Mouse (Mus musculus): ENCODE measurements around the gene Rims1.

Gene Rims1

DNA sequence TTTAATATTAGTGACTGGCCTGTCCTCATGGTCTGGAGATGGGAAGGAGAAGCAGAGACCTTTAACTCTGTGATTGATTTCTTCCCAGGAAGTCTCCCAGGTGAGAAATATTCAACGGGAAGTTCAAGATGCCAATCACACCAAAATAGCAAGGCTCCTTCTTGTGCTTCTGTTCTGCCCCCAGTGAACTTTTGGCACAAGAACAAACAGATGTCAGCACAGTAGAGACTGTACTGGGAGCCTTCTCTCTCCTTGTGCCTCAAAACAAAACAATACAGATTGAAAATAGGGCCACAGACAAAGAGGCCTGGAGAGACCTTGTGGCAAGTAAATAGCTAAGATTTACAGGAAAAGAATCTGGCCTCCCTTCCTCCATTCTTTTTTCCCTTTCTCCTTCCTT lies 110.7 kb downstream of the Rims1 start:
- no peak for DNase-seq (ENCODE audit: extremely low spot score, low spot score)

- DNase-seq (ENCODE audit: extremely low spot score, low spot score) = no peak
Observed at GRCm38 (mm10) chr1:22694514-22694913, 111.3 kb downstream of the Rims1 start.

- DNase-seq (ENCODE audit: extremely low spot score, low spot score) = no peak
Observed at GRCm38 (mm10) chr1:22683455-22683854, 122.3 kb downstream of the Rims1 start.

GRCm38 (mm10) chr1:22664196-22664595 lies 141.6 kb downstream of the Rims1 start:
- no peak for DNase-seq (ENCODE audit: extremely low spot score, low spot score)

GRCm38 (mm10) chr1:22661825-22662224 lies 144.0 kb downstream of the Rims1 start:
- DNase-seq (ENCODE audit: extremely low spot score, low spot score) = no peak

DNA sequence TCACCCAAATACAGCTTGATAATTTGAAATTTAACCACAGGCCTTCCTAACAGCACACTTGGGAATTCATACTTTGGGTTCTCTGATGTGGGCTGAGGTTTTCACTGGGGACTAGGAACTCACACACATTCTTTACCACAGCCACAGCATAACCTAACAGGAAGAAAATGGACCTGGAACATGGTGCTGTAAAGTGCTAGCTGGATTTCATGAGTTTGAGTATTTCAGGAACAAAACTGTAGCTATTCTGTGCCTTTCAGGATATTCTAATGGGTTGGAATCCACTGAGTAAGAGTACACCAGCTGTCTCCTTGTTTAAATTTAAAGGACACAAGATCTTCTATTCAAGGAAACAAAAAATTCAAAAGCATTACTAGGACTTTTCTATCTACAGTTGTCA lies 149.8 kb downstream of the Rims1 start:
- DNase-seq (ENCODE audit: extremely low spot score, low spot score) = no peak

- no peak for DNase-seq (ENCODE audit: extremely low spot score, low spot score)
Observed at GRCm38 (mm10) chr1:22654903-22655302, 150.9 kb downstream of the Rims1 start.

DNA sequence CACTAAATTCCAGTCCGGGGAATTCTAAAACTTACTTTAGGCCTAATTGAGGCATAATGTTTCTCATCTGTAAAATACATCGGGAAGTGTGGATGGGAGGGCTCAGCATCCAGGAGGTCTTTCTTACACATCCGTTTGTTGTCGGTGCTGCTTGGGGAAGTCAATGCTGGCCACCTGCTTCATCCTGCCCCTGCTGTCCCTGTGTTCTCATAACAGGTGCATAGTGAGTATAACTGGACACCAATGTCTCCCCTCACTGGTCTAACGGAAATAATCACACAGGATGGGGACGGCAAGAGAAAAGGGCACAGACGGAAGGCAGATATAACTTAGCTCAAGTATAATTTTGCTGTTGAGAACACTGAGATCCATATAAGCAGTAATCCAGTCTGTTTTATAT lies 155.2 kb downstream of the Rims1 start:
- no peak for DNase-seq (ENCODE audit: extremely low spot score, low spot score)

DNA sequence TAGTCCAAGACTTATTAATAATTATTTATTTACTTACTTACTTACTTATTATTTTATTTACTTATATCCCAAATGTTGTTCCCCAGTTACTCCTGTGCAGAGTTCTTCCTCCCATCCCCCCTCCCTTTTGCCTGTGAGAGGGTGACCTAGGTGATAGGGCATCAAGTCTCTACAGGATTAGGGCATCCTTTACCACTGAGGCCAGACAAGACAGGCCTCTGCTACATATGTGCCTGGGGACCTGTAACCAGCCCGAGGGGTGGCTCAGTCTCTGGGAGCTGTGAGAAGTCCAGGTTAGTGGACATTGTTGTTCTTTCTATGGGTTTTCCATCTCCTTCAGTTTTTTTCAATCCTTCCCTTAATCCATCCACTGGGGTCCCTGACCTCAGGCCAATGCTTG lies 156.4 kb downstream of the Rims1 start:
- no peak for DNase-seq (ENCODE audit: extremely low spot score, low spot score)

DNA sequence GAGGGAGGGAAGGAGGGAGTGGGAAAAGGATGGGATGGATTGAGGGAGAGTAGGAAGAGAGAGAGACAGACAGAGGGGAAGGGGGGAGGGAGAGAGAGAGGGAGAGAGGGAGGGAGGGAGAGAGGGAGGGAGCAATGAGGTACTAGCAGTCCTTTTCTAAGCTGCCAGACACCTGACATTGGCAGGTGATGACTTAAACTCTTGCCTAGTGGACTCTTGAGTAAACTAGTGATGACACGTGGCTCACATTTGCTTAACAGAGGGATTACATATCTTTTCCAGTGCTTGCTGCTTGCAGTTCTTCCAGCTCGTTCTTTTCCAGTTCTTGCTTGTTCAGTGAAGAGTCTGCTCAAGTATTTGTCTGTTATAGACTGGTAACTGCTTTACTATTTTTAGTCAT lies 160.5 kb downstream of the Rims1 start:
- DNase-seq (ENCODE audit: extremely low spot score, low spot score) = no peak

GRCm38 (mm10) chr1:22640568-22640967 lies 165.2 kb downstream of the Rims1 start:
- no peak for DNase-seq (ENCODE audit: extremely low spot score, low spot score)

DNA sequence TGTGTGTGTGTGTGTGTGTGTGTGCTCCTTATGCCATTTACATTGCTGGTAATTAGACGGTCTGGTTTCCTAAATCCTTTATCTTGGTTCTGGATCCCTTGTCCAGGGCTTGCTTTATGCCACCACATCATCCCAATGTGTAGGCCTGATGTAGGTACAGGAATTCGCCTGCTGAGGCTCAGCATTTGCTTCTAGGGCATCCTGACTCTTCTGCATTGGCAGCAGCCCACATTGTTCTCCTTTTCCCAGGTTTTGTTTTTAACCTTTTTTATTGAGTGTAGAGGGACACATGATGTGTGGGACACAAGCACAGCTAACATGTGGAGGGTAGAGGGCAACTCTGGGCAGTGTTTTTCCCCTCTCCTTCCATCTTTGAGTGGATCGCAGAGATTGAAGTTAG lies 166.1 kb downstream of the Rims1 start:
- no peak for DNase-seq (ENCODE audit: extremely low spot score, low spot score)

DNA sequence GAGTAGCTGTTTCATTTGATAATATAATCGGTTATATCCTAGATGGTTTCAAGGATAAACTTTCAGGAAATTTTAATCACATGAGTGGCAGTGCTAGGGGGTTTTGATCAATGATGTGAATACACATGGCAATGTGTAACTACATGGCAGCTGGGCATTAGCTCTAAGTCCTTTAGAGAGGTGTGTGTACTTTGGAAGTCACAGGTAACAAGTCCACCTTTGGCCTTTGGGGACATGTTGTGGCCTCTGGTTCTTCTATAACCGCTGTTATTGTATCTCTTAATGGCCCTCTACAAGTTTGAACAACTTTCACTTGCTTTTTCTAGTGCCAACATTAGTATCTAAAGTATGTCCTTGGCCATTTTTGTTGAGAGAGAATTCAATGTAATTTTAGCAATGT lies 171.9 kb downstream of the Rims1 start:
- DNase-seq (ENCODE audit: extremely low spot score, low spot score) = no peak

GRCm38 (mm10) chr1:22632551-22632950 lies 173.2 kb downstream of the Rims1 start:
- no peak for DNase-seq (ENCODE audit: extremely low spot score, low spot score)

DNA sequence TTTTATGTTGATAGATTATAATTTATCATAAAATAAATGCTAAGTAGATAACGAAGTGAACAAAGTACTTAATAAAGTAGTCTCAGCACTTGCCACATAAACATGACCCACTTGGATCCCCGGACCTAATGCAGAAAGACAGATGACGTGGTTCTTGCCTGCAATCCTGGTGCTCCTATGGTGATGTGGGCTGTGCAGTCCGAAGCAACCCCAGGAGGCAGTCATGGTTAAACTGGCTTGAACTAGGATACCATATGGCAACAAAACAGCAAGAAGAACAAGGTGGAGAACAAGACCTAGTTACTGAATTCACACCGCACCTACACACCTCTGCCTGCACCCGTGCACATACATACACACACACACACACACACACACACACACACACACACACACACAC lies 173.8 kb downstream of the Rims1 start:
- DNase-seq (ENCODE audit: extremely low spot score, low spot score) = no peak

- no peak for DNase-seq (ENCODE audit: extremely low spot score, low spot score)
Observed at GRCm38 (mm10) chr1:22629011-22629410, 176.8 kb downstream of the Rims1 start.

DNA sequence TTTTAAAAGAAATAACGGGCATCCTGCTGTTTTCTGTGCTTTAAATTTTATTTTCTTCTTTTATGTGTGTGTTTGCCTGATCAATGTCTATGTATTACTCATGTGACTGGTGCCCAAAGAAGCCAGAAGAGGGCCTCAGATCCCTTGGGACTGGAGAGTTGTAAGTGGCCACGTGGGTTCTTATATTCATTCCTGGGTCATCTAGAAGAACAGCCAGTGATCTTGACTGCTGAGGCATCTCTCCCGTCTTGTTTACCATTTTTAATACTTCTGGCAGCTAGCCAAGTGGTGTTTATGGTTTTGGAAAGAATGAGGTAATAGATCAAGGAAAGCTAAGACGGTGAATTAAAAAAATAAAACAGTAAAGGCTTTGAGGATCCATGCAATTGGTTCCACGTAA lies 178.8 kb downstream of the Rims1 start:
- no peak for DNase-seq (ENCODE audit: extremely low spot score, low spot score)

GRCm38 (mm10) chr1:22626295-22626694 lies 179.5 kb downstream of the Rims1 start:
- no peak for DNase-seq (ENCODE audit: extremely low spot score, low spot score)

DNA sequence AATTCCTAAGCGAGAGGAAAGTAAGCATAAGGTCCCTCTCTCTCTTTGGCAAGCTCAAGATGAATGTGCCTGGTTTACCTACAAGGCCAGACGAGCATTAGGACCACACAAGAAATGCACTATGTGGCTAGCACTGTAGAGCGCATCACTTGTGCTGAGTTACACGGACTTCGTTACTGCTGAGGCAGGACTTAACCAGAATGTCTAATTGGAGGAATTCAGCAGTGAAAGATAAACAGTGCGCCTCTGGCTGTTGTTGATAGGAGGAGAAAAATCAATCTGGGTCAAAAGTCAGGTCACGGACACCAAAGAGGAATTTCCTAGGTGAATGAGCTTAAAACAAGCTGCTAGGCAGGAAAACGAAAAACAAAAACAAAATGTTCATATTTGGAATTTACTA lies 185.0 kb downstream of the Rims1 start:
- no peak for DNase-seq (ENCODE audit: extremely low spot score, low spot score)

GRCm38 (mm10) chr1:22615601-22616000 lies 190.2 kb downstream of the Rims1 start:
- no peak for DNase-seq (ENCODE audit: extremely low spot score, low spot score)

GRCm38 (mm10) chr1:22613609-22614008 lies 192.2 kb downstream of the Rims1 start:
- DNase-seq (ENCODE audit: extremely low spot score, low spot score) = no peak

DNA sequence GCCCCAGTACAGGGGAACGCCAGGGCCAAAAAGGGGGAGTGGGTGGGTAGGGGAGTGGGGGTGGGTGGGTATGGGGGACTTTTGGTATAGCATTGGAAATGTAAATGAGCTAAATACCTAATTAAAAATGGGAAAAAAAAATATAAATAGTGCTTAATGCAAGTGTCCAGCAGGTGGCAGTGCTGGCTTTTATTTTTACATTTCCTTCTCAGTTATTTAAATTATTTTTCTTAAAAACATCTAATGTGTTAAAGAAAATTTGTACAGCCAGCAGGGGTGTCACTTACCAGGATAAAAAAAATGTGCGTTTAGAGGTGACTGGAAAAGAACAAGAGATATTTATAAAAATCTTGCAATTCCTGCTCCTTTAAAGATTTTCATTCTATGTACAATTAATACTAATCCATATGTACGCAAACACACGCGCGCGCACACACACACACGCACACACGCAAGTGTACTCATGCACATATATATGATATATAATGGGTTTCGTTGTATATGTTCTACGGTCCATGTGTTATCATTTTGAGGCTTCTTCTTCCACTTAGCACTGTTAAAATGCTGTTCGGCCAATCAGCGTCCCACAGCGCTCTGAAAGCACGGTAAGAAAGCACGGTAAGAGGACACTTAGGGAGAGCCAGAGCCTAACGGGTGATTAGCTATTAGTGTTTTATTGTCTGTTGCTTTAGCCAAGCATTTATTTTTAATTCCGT lies 201.3 kb downstream of the Rims1 start:
- no peak for DNase-seq (ENCODE audit: extremely low spot score, low spot score)

DNA sequence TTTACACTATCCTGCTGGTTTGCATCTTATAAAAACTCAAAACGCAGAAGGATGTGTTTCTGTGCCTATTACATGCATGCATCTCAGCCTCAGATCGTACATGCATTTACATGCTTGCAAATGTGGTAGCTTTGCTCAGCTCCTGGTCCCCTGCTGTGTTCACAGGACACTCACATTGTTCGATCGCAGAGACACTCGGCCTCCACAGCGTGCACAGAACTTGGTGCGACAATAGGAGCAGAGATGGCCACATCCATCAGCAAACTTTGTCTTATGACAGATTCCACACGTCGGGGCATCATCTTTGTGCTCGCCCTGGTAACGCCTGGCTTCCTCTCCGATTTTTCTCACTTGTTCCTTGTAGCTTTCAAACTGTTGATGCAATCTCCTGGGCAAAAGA lies 209.6 kb downstream of the Rims1 start:
- no peak for DNase-seq (ENCODE audit: extremely low spot score, low spot score)

- DNase-seq (ENCODE audit: extremely low spot score, low spot score) = no peak
Observed at GRCm38 (mm10) chr1:22594841-22595240, 211.0 kb downstream of the Rims1 start.

All from neural tube, embryonic 10.5 days (tissue).